Mouse (Mus musculus): ENCODE measurements around the gene Shc1. TPM values are rescaled to one million over a fixed set of nuclear protein-coding genes. Genes with fewer than 3 reads are reported as not detected.

The Shc1 gene
- polyA plus RNA-seq (2012; rRNA removed) = 75.3 and 76.4 TPM in 2 replicates

GRCm38 (mm10) chr3:89418170-89418860 lies at the start of gene Shc1, which contains the start of gene Cks1b:
Gene Shc1, plus strand, starts transcription at chr3:89418443.
Gene Cks1b, minus strand, starts transcription at chr3:89418383.

GRCm38 (mm10) chr3:89394006-89394893 lies 24.0 kb upstream of the Shc1 start, which contains the start of gene Zbtb7b:
Gene Zbtb7b, minus strand, starts transcription at chr3:89394776.

DNA sequence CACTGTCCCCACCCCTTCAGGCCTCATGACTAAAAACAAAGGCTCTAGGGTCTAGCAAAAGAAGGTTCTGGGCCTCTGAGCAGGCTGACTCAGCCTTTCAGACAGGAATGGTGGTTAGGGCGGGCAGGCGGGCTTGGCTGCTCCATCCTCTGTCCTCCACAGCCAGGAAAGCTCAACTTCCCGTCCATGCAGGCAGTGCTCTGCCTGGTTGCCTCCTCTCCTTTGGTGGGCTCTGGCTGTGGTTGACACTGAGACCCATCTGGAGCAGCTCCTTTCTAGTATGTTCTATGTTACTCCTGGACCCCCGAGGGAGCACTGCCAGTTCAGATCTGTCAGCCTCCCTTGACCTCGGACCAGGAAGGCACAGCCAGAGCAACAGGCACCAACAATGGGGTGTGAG lies 15.6 kb upstream of the Shc1 start, which contains the start of gene Lenep:
TSS of gene Lenep (minus strand) at position 101 of the 400 bp plus-strand sequence.

DNA sequence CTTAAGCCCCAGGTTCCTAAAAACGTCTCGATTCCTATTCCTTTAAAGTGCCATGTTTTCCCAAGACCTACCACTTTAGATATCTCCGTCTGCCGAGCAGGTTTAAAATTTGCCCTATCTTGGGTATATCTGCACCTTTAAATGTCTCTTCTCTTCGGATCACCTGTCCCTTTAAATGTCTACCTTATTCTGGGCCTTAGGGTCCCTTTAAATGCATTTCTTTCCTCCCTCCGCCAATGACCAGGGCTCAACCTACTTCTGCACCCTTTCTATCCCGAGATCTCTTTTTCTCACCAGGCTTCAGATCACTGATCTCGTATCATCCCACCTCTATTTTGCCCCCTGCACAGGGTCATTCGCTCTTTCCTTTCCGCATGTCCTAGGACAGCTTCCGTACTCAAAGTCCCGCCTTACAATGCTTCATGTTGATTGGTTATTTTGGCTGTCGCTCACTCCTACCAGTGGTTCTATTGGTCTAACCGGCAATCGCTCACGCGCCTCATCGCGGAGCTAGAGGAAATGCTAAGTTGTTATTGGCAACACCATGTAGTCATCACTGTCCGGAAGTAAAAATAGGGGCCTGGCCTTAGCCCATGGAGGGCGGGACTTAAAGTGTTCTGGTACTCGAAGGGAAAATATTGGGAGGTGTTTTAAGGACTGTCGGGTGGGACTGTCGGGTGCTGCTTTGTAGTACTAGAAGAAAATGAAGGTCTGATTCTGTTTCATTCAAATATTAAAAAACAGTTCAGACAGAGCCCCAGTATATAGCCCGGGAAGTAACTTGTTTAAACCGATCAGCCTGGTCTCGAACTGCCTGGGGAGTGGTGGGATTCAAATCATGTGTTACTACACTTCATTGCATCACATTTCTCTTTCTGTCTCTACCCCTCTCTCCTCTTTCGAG lies 6.5 kb upstream of the Shc1 start, which contains the start of gene Flad1:
TSS of gene Flad1 (minus strand) at position 381 of the 904 bp plus-strand sequence.

GRCm38 (mm10) chr3:89430171-89431159 lies 12.2 kb downstream of the Shc1 start, which contains the start of gene Pygo2:
Gene Pygo2, plus strand, starts transcription at chr3:89430214.

DNA sequence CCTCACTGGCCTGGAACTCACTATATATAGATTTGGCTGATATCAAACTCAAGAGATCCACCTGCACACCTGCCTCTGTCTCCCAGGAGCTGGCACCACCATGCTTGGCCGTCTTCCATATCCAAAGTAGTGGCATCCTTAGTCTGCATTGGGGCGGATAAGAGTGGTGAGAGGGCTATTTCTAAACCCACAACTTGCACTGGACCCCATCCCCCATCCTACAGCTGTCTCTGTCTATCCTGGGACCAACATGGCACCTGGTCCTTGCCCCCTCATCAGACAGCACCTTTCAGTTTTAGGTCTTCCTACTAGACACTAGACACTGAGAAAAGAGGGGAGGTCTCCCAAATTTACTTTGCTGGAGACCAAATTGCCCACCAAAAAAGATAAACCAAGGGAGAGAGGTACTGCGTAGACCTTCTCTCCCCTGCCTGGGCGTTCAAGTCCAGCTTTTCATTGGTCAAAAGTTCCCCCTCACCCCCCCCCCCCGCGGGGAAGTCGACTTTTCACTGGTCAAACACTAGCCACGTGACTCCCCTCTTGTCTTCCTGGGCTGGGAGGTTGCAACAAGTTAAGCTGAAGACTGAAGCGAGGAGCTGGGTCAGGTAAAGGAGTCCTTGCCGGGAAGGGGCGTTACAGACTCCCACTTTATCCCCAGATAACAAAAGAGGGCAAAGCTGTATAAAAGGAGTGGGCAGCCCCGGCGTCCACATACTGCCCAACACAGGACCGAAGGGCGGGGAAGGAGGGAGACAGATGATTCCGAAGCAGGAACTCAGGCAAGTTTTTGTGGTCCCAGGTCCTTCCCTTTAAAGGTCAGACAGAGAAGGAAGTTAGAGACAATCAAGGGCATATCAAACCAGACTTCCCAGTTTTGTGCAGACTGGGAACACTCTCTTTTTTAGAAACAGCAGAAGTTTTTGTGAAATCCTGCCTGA lies 18.2 kb downstream of the Shc1 start, which contains the start of gene Pbxip1:
TSS of gene Pbxip1 (plus strand) at position 531 of the 938 bp plus-strand sequence.

GRCm38 (mm10) chr3:89454401-89455177 lies 36.3 kb downstream of the Shc1 start, which contains the start of gene Pmvk:
Gene Pmvk, plus strand, starts transcription at chr3:89454541.

Other genes starting within 250 kb of the Shc1 start
- gene Scamp3, start 241.0 kb upstream of the Shc1 start, polyA plus RNA-seq (2012; rRNA removed) = 95.0 and 102 TPM in 2 replicates
- 40.2 and 42.7 TPM in 2 replicates for gene Fam189b, start 235.3 kb upstream of the Shc1 start, polyA plus RNA-seq (2012; rRNA removed)
- gene Gba, start 215.5 kb upstream of the Shc1 start, polyA plus RNA-seq (2012; rRNA removed) = 60.8 and 73.9 TPM in 2 replicates
- gene Thbs3, start 203.3 kb upstream of the Shc1 start, polyA plus RNA-seq (2012; rRNA removed) = 48.4 and 68.6 TPM in 2 replicates
- gene Mtx1, start 191.4 kb upstream of the Shc1 start, polyA plus RNA-seq (2012; rRNA removed) = 165 and 219 TPM in 2 replicates
- 26.0 and 27.3 TPM in 2 replicates for gene Muc1, start 189.4 kb upstream of the Shc1 start, polyA plus RNA-seq (2012; rRNA removed)
- gene Krtcap2, start 172.5 kb upstream of the Shc1 start, polyA plus RNA-seq (2012; rRNA removed) = 263 and 392 TPM in 2 replicates
- gene Trim46, start 172.1 kb upstream of the Shc1 start, polyA plus RNA-seq (2012; rRNA removed) = 60.5 TPM in 2 replicates
- 440 and 595 TPM in 2 replicates for gene Dpm3, start 159.1 kb upstream of the Shc1 start, polyA plus RNA-seq (2012; rRNA removed)
- gene Slc50a1, start 147.9 kb upstream of the Shc1 start, polyA plus RNA-seq (2012; rRNA removed) = 254 and 375 TPM in 2 replicates
- gene Efna1, start 137.3 kb upstream of the Shc1 start, polyA plus RNA-seq (2012; rRNA removed) = 126 and 153 TPM in 2 replicates
- 9.3 and 13.3 TPM in 2 replicates for gene Efna3, start 95.5 kb upstream of the Shc1 start, polyA plus RNA-seq (2012; rRNA removed)
- gene Efna4, start 80.4 kb upstream of the Shc1 start, polyA plus RNA-seq (2012; rRNA removed) = 17.4 and 24.5 TPM in 2 replicates
- gene Adam15, start 68.4 kb upstream of the Shc1 start, polyA plus RNA-seq (2012; rRNA removed) = 211 and 244 TPM in 2 replicates
- 0.67 and 1.0 TPM in 2 replicates for gene Dcst2, start 56.5 kb upstream of the Shc1 start, polyA plus RNA-seq (2012; rRNA removed)
- 0.77 and 1.1 TPM in 2 replicates for gene Dcst1, start 53.2 kb upstream of the Shc1 start, polyA plus RNA-seq (2012; rRNA removed)
- 214 and 219 TPM in 2 replicates for gene Zbtb7b, start 23.7 kb upstream of the Shc1 start, polyA plus RNA-seq (2012; rRNA removed)
- gene Lenep, start 15.7 kb upstream of the Shc1 start, polyA plus RNA-seq (2012; rRNA removed) = not detected in 2 replicates
- gene Flad1, start 6.6 kb upstream of the Shc1 start, polyA plus RNA-seq (2012; rRNA removed) = 37.4 and 39.6 TPM in 2 replicates
- 9.7 and 11.2 TPM in 2 replicates for gene Cks1b, start 60 bp upstream of the Shc1 start, polyA plus RNA-seq (2012; rRNA removed)
- 131 and 151 TPM in 2 replicates for gene Pygo2, start 11.8 kb downstream of the Shc1 start, polyA plus RNA-seq (2012; rRNA removed)
- gene Pbxip1, start 18.3 kb downstream of the Shc1 start, polyA plus RNA-seq (2012; rRNA removed) = 90.6 and 98.9 TPM in 2 replicates
- 18.7 and 31.3 TPM in 2 replicates for gene Pmvk, start 36.1 kb downstream of the Shc1 start, polyA plus RNA-seq (2012; rRNA removed)
- 8.4 and 9.0 TPM in 2 replicates for gene Kcnn3, start 101.7 kb downstream of the Shc1 start, polyA plus RNA-seq (2012; rRNA removed)